Mouse (Mus musculus) spleen, postnatal 10 days (tissue): ENCODE data around the gene Cbx1.
"Not testable (repeated sequence)": the region's sequence is repeated elsewhere in the genome, so short reads cannot be mapped to it uniquely, and the experiment has no call there.

Source experiments
- DNase-seq, 2 experiments: peaks; one replicate each; pipeline ENCODE4 v3.0.0; 2021 to 2022; ENCODE audit warnings: low spot score in 2 of 2

Gene Cbx1

GRCm38 (mm10) chr11:96838341-96838740, 49.4 kb downstream of the Cbx1 start:
- DNase-seq = no peak

GRCm38 (mm10) chr11:96839428-96839827, 50.5 kb downstream of the Cbx1 start:
- no peak for DNase-seq

GRCm38 (mm10) chr11:96839877-96840276, 51.0 kb downstream of the Cbx1 start:
- DNase-seq = no peak

- DNase-seq = no peak
These were observed 51.4 kb downstream of the Cbx1 start for GRCm38 (mm10) chr11:96840290-96840689.

GRCm38 (mm10) chr11:96843627-96844026, 54.7 kb downstream of the Cbx1 start:
- DNase-seq = no peak

GRCm38 (mm10) chr11:96847240-96847639, 58.3 kb downstream of the Cbx1 start:
- DNase-seq = no peak

GRCm38 (mm10) chr11:96848694-96849093, 59.8 kb downstream of the Cbx1 start:
- no peak for DNase-seq

GRCm38 (mm10) chr11:96849145-96849544, 60.2 kb downstream of the Cbx1 start:
- DNase-seq = not testable (repeated sequence)

GRCm38 (mm10) chr11:96849681-96850467, 60.9 kb downstream of the Cbx1 start, which contains the start of gene Copz2:
Gene Copz2 (plus strand): TSS chr11:96849870.
- no peak for DNase-seq

- DNase-seq = no peak
These were observed 68.5 kb downstream of the Cbx1 start for GRCm38 (mm10) chr11:96857446-96857845.
